Mouse (Mus musculus) cerebellum, adult 2 months (tissue): ENCODE measurements around the gene Npsr1. TPM values are rescaled to one million over a fixed set of nuclear protein-coding genes. Genes with fewer than 3 reads are reported as not detected.

Experiments
- DNase-seq, 2 experiments: peaks; one replicate each; pipeline ENCODE4 v3.0.0; 2021
- H3K27ac ChIP-seq: fragments of 200-500 bp; 2 replicates; pipeline ENCODE4 v1.5.1; 2012; ENCODE audit warnings: low read length, control low read depth, inconsistent platforms; ENCODE audit not compliant: insufficient read depth
- H3K27me3 ChIP-seq: fragments of 200-500 bp; 2 replicates; pipeline ENCODE4 v1.6.1; 2012; ENCODE audit warnings: inconsistent platforms, mild to moderate bottlenecking, low read length, moderate library complexity; ENCODE audit not compliant: control insufficient read depth, insufficient read depth
- H3K4me1 ChIP-seq: fragments of 200-500 bp; 2 replicates; pipeline ENCODE4 v1.6.1; 2011; ENCODE audit warnings: low read length; ENCODE audit not compliant: control insufficient read depth, insufficient read depth
- H3K4me3 ChIP-seq: fragments of 200-500 bp; replicated peaks from 2 replicates; pipeline ENCODE3; 2011; ENCODE audit warnings: mild to moderate bottlenecking, low read depth, low read length, control low read depth; ENCODE audit not compliant: insufficient read depth
- CTCF ChIP-seq: fragments of 200-500 bp; IDR thresholded peaks from 2 replicates; pipeline ENCODE4 v1.5.1; 2011; ENCODE audit warnings: low read depth, mild to moderate bottlenecking, control low read depth, low read length, moderate library complexity, borderline replicate concordance; ENCODE audit not compliant: insufficient read depth
- POLR2A ChIP-seq: fragments of 200-500 bp; IDR thresholded peaks from 2 replicates; pipeline ENCODE4 v1.6.1; 2011; ENCODE audit warnings: low read length, control low read depth, borderline replicate concordance; ENCODE audit not compliant: insufficient read depth
- WGBS: fragments of 180-500 bp; shearing (Covaris S2); methylation state at CpG from one replicate; pipeline ENCODE4 v1.1.7; 2018; 5-methylcytosine and 5-hydroxymethylcytosine counted together
- polyA plus RNA-seq: library from polyadenylated mRNA; depleted of rRNA; stranded (reverse); fragments of >200 nt; gene quantifications from 2 replicates; pipeline ENCODE4 v1.2.3, GENCODE M21; 2012

Npsr1 gene
- polyA plus RNA-seq, 1 experiment: 0.28 TPM

DNA sequence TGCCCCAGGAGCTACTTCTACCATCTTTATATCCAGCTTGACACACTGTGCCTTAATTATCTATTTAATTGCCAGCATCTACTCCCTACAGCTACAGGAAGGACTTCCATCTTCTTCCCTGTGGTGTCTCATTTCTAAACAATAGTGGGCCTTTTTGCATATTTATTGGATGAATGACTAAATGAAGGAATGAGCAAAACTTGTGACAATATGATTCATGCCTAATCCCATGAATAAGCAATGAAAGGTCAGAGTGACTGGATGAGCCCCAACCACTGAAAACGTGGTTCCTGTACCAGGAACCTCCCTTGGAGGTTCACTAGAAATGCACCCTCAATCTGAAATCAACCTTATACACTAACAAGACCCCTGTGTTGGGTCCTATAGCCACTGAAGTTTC lies 249.2 kb downstream of the Npsr1 start:
- no peak overlapping the region for H3K4me3 ChIP-seq
- H3K27me3 ChIP-seq: no peaks in the 10 kb centered on the region
- no peak overlapping the region for H3K27ac ChIP-seq
- no peaks in the 10 kb centered on the region for H3K4me1 ChIP-seq
- DNase-seq: no peak
- no peak for TF ChIP-seq POLR2A
- TF ChIP-seq CTCF: no peak
- WGBS: 37% methylated on average over 1 of the region's 1 CpGs

DNA sequence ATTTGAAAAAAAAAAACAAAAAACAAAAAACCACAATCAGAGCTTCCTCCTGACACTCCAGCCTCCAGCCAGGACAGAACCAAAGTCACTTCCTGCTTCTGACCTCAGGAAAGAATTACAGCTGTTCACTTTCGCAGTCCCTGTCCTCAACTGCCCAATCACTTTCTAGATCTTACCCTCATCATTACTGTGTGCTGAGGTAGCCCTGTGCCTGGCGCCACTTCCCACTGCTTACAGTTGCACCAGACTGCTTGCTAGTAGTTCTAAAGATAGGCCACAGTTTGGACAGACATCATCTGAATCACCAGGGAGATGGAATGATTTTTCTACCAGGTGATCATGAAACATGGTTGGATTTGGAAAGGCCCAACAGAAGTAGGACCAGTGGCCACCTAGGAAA lies 251.7 kb downstream of the Npsr1 start:
- Histone ChIP-seq H3K27me3 (no peaks in the 10 kb centered on the region), H3K4me1 (no peaks in the 10 kb centered on the region), H3K4me3 (no peak overlapping the region), H3K27ac (no peak overlapping the region)
- no peak for DNase-seq
- 89% methylated on average over 2 of the region's 2 CpGs for WGBS
- no peak for TF ChIP-seq CTCF
- TF ChIP-seq POLR2A: no peak

DNA sequence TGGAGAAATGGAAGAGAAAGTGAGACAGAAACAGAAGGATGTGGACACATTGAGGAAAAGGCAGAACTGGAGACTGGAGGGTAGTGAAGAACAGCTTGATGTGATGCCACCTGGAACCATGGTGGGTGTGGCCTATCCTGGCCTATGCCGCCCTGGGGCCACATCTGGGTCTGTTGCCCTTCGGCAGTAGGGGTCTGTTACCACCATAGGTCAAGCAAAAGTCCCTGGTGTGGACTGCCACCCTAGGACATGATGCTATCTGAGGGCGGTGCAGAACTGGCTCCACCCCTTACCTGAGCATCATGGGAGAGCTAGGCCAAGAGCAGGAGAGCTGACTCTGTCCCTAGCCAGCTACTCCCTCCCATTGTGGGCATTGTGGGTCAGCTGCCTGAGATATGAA lies 253.6 kb downstream of the Npsr1 start:
- H3K4me1 ChIP-seq: no peaks in the 10 kb centered on the region
- TF ChIP-seq POLR2A (no peak), CTCF (no peak)
- H3K27me3 ChIP-seq: no peaks in the 10 kb centered on the region
- no peak overlapping the region for H3K27ac ChIP-seq
- no peak for DNase-seq
- WGBS: 91% methylated on average over 3 of the region's 3 CpGs
- H3K4me3 ChIP-seq: no peak overlapping the region
